Mouse (Mus musculus): ENCODE data around the gene Eif3f.

GRCm38 (mm10) chr7:108929726-108930393, 4.4 kb upstream of the Eif3f start, which contains the start of gene Nlrp10:
- TF ChIP-seq POLR2A (IDR thresholded peaks at IDR 0.05; ENCODE audit: extremely low read depth, insufficient read depth, low read length) (no peak), CTCF (IDR thresholded peaks at IDR 0.05; ENCODE audit: extremely low read depth, insufficient read depth, low read length) (no peak)
